Mouse (Mus musculus): Measurements from ENCODE around the gene Olfr539. TPM values are rescaled to one million over a fixed set of nuclear protein-coding genes. Genes with fewer than 3 reads are reported as not detected.
A peak's percentile ranks its signal among the peaks of the same experiment; 100 is the strongest.
"Not testable (repeated sequence)": the region's sequence is repeated elsewhere in the genome, so short reads cannot be mapped to it uniquely, and the experiment has no call there.

The Olfr539 gene
- polyA plus RNA-seq (2014; fragmentation: Nextera tagmentation; extraction: Ambion mirVana) = not detected in 2 replicates

DNA sequence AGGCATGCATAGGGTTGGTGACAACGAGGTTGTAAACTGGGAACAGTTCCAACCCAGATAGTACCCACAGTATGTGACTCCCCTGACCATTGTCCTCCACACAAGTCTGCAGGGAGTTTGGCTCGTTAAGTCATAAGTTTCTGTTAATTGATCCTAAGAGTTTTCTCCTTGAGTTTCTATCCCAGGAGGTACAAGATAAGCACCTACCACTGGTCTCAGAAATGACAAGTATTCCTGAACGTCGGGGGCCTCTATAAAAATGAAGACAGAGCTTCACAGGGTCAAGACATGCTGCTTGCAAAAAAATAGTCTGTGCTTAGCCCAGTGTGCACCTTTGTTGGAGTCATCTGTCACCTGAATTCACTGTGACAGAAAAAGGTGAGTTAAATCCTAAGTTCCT, at the start of gene Olfr539:
Gene Olfr539, plus strand, starts transcription at position 301 of the 400 bp plus-strand sequence.
- no peak within 1 kb of the TSS for H3K4me2 ChIP-seq (ENCODE audit: low read length)
- no peak for DNase-seq
- no peaks in the 10 kb centered on the region for H3K4me1 ChIP-seq (ENCODE audit: control insufficient read depth, insufficient read depth, low read length)
- H3K27ac ChIP-seq (replicated peaks; ENCODE audit: low read depth, low read length) = no peak within 1 kb of the TSS
- no peaks in the 10 kb centered on the region for H3K9me3 ChIP-seq (ENCODE audit: control insufficient read depth, low read length)
- no peak within 1 kb of the TSS for H3K9ac ChIP-seq (replicated peaks; ENCODE audit: low read length)
- 86% methylated on average over 4 of the region's 4 CpGs for WGBS
- no peaks in the 10 kb centered on the region for H3K36me3 ChIP-seq (ENCODE audit: control insufficient read depth, insufficient read depth, low read length)
- H3K27me3 ChIP-seq (ENCODE audit: control insufficient read depth, insufficient read depth, low read length) = no peaks in the 10 kb centered on the region
- no peak within 1 kb of the TSS for H3K4me3 ChIP-seq (replicated peaks; ENCODE audit: low read depth, low read length)
- no peak for ATAC-seq (ENCODE audit: low FRiP score, low TSS enrichment)

- ATAC-seq (ENCODE audit: low FRiP score, low TSS enrichment); H3K36me3 ChIP-seq (ENCODE audit: control insufficient read depth, insufficient read depth, low read length): not testable (repeated sequence)
- WGBS = 84% methylated on average over 3 of the region's 3 CpGs
Observed at GRCm38 (mm10) chr7:140628670-140629069, 31.1 kb upstream of the Olfr539 start, which contains the start of gene Olfr61. Gene Olfr61 (plus strand): TSS chr7:140628970.

DNA sequence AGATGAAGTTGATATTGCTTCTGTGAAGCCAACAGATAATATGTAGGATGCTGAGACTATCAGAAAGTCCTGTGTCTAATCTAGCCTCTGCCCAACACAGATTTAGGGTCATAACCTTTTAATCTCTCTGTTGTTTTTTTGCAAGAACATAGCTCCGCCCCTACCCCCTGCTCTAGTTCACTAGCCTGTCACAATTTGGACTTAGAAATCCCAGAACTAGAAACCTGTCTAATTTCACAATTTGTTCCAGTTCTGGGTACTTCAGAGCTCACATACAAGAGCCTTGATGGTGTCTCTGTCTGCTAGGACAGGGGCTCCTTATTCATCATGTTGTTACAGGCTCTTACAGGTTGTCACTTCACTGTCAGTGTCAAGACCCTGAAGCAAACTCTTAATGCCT, 29.2 kb upstream of the Olfr539 start:
- Histone ChIP-seq H3K4me3 (replicated peaks; ENCODE audit: low read depth, low read length) (no peak overlapping the region), H3K27me3 (ENCODE audit: control insufficient read depth, insufficient read depth, low read length) (no peaks in the 10 kb centered on the region), H3K4me2 (ENCODE audit: low read length) (no peak overlapping the region), H3K4me1 (ENCODE audit: control insufficient read depth, insufficient read depth, low read length) (no peaks in the 10 kb centered on the region), H3K9ac (replicated peaks; ENCODE audit: low read length) (no peak overlapping the region), H3K9me3 (ENCODE audit: control insufficient read depth, low read length) (no peaks in the 10 kb centered on the region), H3K27ac (replicated peaks; ENCODE audit: low read depth, low read length) (no peak overlapping the region), H3K36me3 (ENCODE audit: control insufficient read depth, insufficient read depth, low read length) (no peaks in the 10 kb centered on the region)
- DNase-seq (no peak), ATAC-seq (ENCODE audit: low FRiP score, low TSS enrichment) (no peak)
- 78% methylated on average over 1 of the region's 1 CpGs for WGBS

More at GRCm38 (mm10) chr7:140628670-140629069, 31.1 kb upstream of the Olfr539 start, which contains the start of gene Olfr61:
- not testable (repeated sequence) for H3K27me3 ChIP-seq (ENCODE audit: control insufficient read depth, insufficient read depth, low read length); H3K4me2 ChIP-seq (ENCODE audit: low read length); H3K4me1 ChIP-seq (ENCODE audit: control insufficient read depth, insufficient read depth, low read length); H3K9ac ChIP-seq (replicated peaks; ENCODE audit: low read length); H3K27ac ChIP-seq (replicated peaks; ENCODE audit: low read depth, low read length); H3K4me3 ChIP-seq (replicated peaks; ENCODE audit: low read depth, low read length); DNase-seq; H3K9me3 ChIP-seq (ENCODE audit: control insufficient read depth, low read length)

GRCm38 (mm10) chr7:140646152-140646551, 13.6 kb upstream of the Olfr539 start, which contains the start of gene Olfr53:
Gene Olfr53 (plus strand): TSS chr7:140646452.
- Histone ChIP-seq H3K4me3 (replicated peaks; ENCODE audit: low read depth, low read length) (no peak within 1 kb of the TSS), H3K27ac (replicated peaks; ENCODE audit: low read depth, low read length) (no peak within 1 kb of the TSS), H3K4me2 (ENCODE audit: low read length) (no peak within 1 kb of the TSS), H3K27me3 (ENCODE audit: control insufficient read depth, insufficient read depth, low read length) (no peaks in the 10 kb centered on the region), H3K36me3 (ENCODE audit: control insufficient read depth, insufficient read depth, low read length) (no peaks in the 10 kb centered on the region), H3K4me1 (ENCODE audit: control insufficient read depth, insufficient read depth, low read length) (no peaks in the 10 kb centered on the region), H3K9ac (replicated peaks; ENCODE audit: low read length) (no peak within 1 kb of the TSS), H3K9me3 (ENCODE audit: control insufficient read depth, low read length) (no peaks in the 10 kb centered on the region)
- 84% methylated on average over 1 of the region's 1 CpGs for WGBS
- DNase-seq (no peak), ATAC-seq (ENCODE audit: low FRiP score, low TSS enrichment) (no peak)

GRCm38 (mm10) chr7:140670693-140671092, 11.0 kb downstream of the Olfr539 start:
- H3K4me2 ChIP-seq (ENCODE audit: low read length); H3K9ac ChIP-seq (replicated peaks; ENCODE audit: low read length); H3K36me3 ChIP-seq (ENCODE audit: control insufficient read depth, insufficient read depth, low read length); H3K27me3 ChIP-seq (ENCODE audit: control insufficient read depth, insufficient read depth, low read length); H3K9me3 ChIP-seq (ENCODE audit: control insufficient read depth, low read length); DNase-seq; H3K27ac ChIP-seq (replicated peaks; ENCODE audit: low read depth, low read length); ATAC-seq (ENCODE audit: low FRiP score, low TSS enrichment); H3K4me1 ChIP-seq (ENCODE audit: control insufficient read depth, insufficient read depth, low read length); H3K4me3 ChIP-seq (replicated peaks; ENCODE audit: low read depth, low read length): not testable (repeated sequence)
- WGBS = 87% methylated on average over 3 of the region's 3 CpGs

- H3K9ac ChIP-seq (replicated peaks; ENCODE audit: low read length) = no peak overlapping the region
- no peaks in the 10 kb centered on the region for H3K27me3 ChIP-seq (ENCODE audit: control insufficient read depth, insufficient read depth, low read length)
- DNase-seq (peak; percentile 3), ATAC-seq (ENCODE audit: low FRiP score, low TSS enrichment) (no peak)
- H3K4me2 ChIP-seq (ENCODE audit: low read length) = peak overlapping the region; percentile 31; the same call in 1 of the 2 replicates
- no peaks in the 10 kb centered on the region for H3K9me3 ChIP-seq (ENCODE audit: control insufficient read depth, low read length)
- H3K27ac ChIP-seq (replicated peaks; ENCODE audit: low read depth, low read length) = no peak overlapping the region
- no peaks in the 10 kb centered on the region for H3K4me1 ChIP-seq (ENCODE audit: control insufficient read depth, insufficient read depth, low read length)
- H3K4me3 ChIP-seq (replicated peaks; ENCODE audit: low read depth, low read length) = no peak overlapping the region
- H3K36me3 ChIP-seq (ENCODE audit: control insufficient read depth, insufficient read depth, low read length) = no peaks in the 10 kb centered on the region
- WGBS = 2% methylated on average over 6 of the region's 6 CpGs
Observed at GRCm38 (mm10) chr7:140675863-140676262, 16.1 kb downstream of the Olfr539 start.

- H3K4me1 ChIP-seq (ENCODE audit: control insufficient read depth, insufficient read depth, low read length); H3K4me3 ChIP-seq (replicated peaks; ENCODE audit: low read depth, low read length); H3K9ac ChIP-seq (replicated peaks; ENCODE audit: low read length); H3K36me3 ChIP-seq (ENCODE audit: control insufficient read depth, insufficient read depth, low read length); H3K27ac ChIP-seq (replicated peaks; ENCODE audit: low read depth, low read length); H3K4me2 ChIP-seq (ENCODE audit: low read length); DNase-seq; ATAC-seq (ENCODE audit: low FRiP score, low TSS enrichment); H3K9me3 ChIP-seq (ENCODE audit: control insufficient read depth, low read length); H3K27me3 ChIP-seq (ENCODE audit: control insufficient read depth, insufficient read depth, low read length): not testable (repeated sequence)
- WGBS = 66% methylated on average over 4 of the region's 4 CpGs
Observed at GRCm38 (mm10) chr7:140679591-140679990, 19.9 kb downstream of the Olfr539 start.

DNA sequence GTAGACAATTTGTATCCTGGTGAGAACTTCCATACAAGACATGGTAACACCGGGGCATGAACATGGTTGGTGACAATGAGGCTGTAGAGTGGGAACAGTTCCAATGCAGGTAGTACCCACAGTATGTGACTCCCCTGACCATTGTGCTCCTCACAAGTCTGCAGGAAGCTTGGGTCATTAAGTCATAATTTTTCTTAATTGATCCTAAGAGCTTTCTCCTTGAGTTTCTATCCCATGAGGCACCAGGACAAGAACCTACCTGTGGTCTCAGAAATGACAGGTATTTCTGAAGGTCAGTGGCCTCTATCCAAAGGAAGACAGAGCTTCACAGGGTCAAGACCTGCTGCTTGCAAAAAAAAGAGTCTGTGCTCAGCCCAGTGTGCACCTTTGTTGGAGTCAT, 21.9 kb downstream of the Olfr539 start, which contains the start of gene Olfr45:
Gene Olfr45, plus strand, starts transcription at position 301 of the 400 bp plus-strand sequence.
- no peak within 1 kb of the TSS for H3K4me3 ChIP-seq (replicated peaks; ENCODE audit: low read depth, low read length)
- ATAC-seq (ENCODE audit: low FRiP score, low TSS enrichment) = no peak
- 97% methylated on average over 1 of the region's 1 CpGs for whole genome bisulfite sequencing

GRCm38 (mm10) chr7:140696967-140697366, 37.2 kb downstream of the Olfr539 start, which contains the start of gene Olfr541:
Gene Olfr541 (plus strand): TSS chr7:140697267.
- H3K4me3 ChIP-seq (replicated peaks; ENCODE audit: low read depth, low read length) = no peak within 1 kb of the TSS
- no peak within 1 kb of the TSS for H3K9ac ChIP-seq (replicated peaks; ENCODE audit: low read length)
- ATAC-seq (ENCODE audit: low FRiP score, low TSS enrichment) = no peak
- H3K36me3 ChIP-seq (ENCODE audit: control insufficient read depth, insufficient read depth, low read length) = no peaks in the 10 kb centered on the region
- no peaks in the 10 kb centered on the region for H3K27me3 ChIP-seq (ENCODE audit: control insufficient read depth, insufficient read depth, low read length)
- H3K9me3 ChIP-seq (ENCODE audit: control insufficient read depth, low read length) = no peaks in the 10 kb centered on the region
- no peak for DNase-seq
- H3K4me2 ChIP-seq (ENCODE audit: low read length) = no peak within 1 kb of the TSS
- H3K27ac ChIP-seq (replicated peaks; ENCODE audit: low read depth, low read length) = no peak within 1 kb of the TSS
- H3K4me1 ChIP-seq (ENCODE audit: control insufficient read depth, insufficient read depth, low read length) = no peaks in the 10 kb centered on the region

More for the DNA sequence above, 21.9 kb downstream of the Olfr539 start, which contains the start of gene Olfr45:
- Histone ChIP-seq H3K36me3 (ENCODE audit: control insufficient read depth, insufficient read depth, low read length) (no peaks in the 10 kb centered on the region), H3K27me3 (ENCODE audit: control insufficient read depth, insufficient read depth, low read length) (no peaks in the 10 kb centered on the region), H3K4me1 (ENCODE audit: control insufficient read depth, insufficient read depth, low read length) (no peaks in the 10 kb centered on the region), H3K4me2 (ENCODE audit: low read length) (no peak within 1 kb of the TSS), H3K9me3 (ENCODE audit: control insufficient read depth, low read length) (no peaks in the 10 kb centered on the region), H3K27ac (replicated peaks; ENCODE audit: low read depth, low read length) (no peak within 1 kb of the TSS), H3K9ac (replicated peaks; ENCODE audit: low read length) (no peak within 1 kb of the TSS)
- DNase-seq = no peak

Data from midbrain, embryonic 14.5 days (tissue).